Mouse (Mus musculus) ES-E14 (cell line): ENCODE data around the gene Mesp2.

Source experiments
- CHD2 ChIP-seq: IDR thresholded peaks from 2 replicates; pipeline ENCODE4 v1.6.1; 2014; ENCODE audit warnings: mild to moderate bottlenecking, low read depth, low read length, inconsistent platforms
- MAFK ChIP-seq: IDR thresholded peaks from 2 replicates; pipeline ENCODE4 v1.6.1; 2014; ENCODE audit warnings: mild to moderate bottlenecking, low read depth, low read length, inconsistent platforms; ENCODE audit not compliant: insufficient read depth

GRCm38 (mm10) chr7:79799048-79799447, 11.5 kb upstream of the Mesp2 start:
- no peak for TF ChIP-seq MAFK
- no peak for TF ChIP-seq CHD2
